Mouse (Mus musculus) kidney, postnatal 0 days (tissue): ENCODE data around the gene Dctd. TPM values are rescaled to one million over a fixed set of nuclear protein-coding genes. Genes with fewer than 3 reads are reported as not detected.

ENCODE experiments used
- ATAC-seq: fragments of 200-750 bp; cut with Nextera tagmentation; replicated peaks from 2 replicates; pipeline ENCODE4 v1.8.0; 2017; ENCODE audit warnings: low read depth, moderate number of reproducible peaks, moderate TSS enrichment, moderate library complexity; ENCODE audit not compliant: low FRiP score
- DNase-seq: peaks from one replicate; pipeline ENCODE4 v3.0.0-alpha.2; 2016; ENCODE audit warnings: low spot score
- H3K27ac ChIP-seq: fragments of 300-500 bp; sonication (generic); 2 replicates; pipeline ENCODE4 v1.5.1; 2014; ENCODE audit warnings: mild to moderate bottlenecking
- H3K27me3 ChIP-seq: fragments of 300-500 bp; sonication (generic); 2 replicates; pipeline ENCODE4 v1.6.1; 2014; ENCODE audit warnings: low read length, mixed read lengths; ENCODE audit not compliant: insufficient read depth
- H3K36me3 ChIP-seq: fragments of 300-500 bp; sonication (generic); 2 replicates; pipeline ENCODE4 v1.6.1; 2014; ENCODE audit warnings: low read length, mixed read lengths; ENCODE audit not compliant: insufficient read depth
- H3K4me1 ChIP-seq: fragments of 300-500 bp; sonication (generic); replicated peaks from 2 replicates; pipeline ENCODE4 v1.6.1; 2014; ENCODE audit warnings: antibody characterized with exemption, low read length, mixed read lengths; ENCODE audit not compliant: insufficient read depth
- H3K4me2 ChIP-seq: fragments of 300-500 bp; sonication (generic); 2 replicates; pipeline ENCODE4 v1.6.1; 2014; ENCODE audit warnings: mild to moderate bottlenecking, low read length, moderate library complexity, mixed read lengths
- H3K4me3 ChIP-seq: fragments of 300-500 bp; sonication (generic); replicated peaks from 2 replicates; pipeline ENCODE4 v1.5.1; 2014; ENCODE audit warnings: low read depth, low read length
- H3K9ac ChIP-seq: fragments of 300-500 bp; sonication (generic); 2 replicates; pipeline ENCODE4 v1.6.1; 2014; ENCODE audit warnings: low read depth, low read length
- H3K9me3 ChIP-seq: fragments of 300-500 bp; sonication (generic); replicated peaks from 2 replicates; pipeline ENCODE4 v1.6.1; 2016; ENCODE audit warnings: low read length, inconsistent platforms, mixed read lengths
- CTCF ChIP-seq: IDR thresholded peaks from 2 replicates; pipeline ENCODE4 v1.5.1; 2016; ENCODE audit warnings: antibody characterized with exemption, low read depth, mild to moderate bottlenecking, moderate library complexity
- WGBS: fragments of 180-500 bp; shearing (Covaris S2); extraction: QIAGEN DNeasy Blood & Tissue Kit; methylation state at CpG from one replicate; pipeline ENCODE4 v1.1.7; 2014; 5-methylcytosine and 5-hydroxymethylcytosine counted together
- polyA plus RNA-seq: library from polyadenylated mRNA; unstranded; fragments of >200 nt; fragmentation: Nextera tagmentation; extraction: Ambion mirVana; gene quantifications from 2 replicates; pipeline ENCODE4 v1.2.1, GENCODE M21; 2015

The Dctd gene
- polyA plus RNA-seq, 1 experiment from 2014 or later = 17.4 TPM

GRCm38 (mm10) chr8:48114591-48114990 is 15.7 kb downstream of the Dctd start:
- no peaks in the 10 kb centered on the region; the same call in 1 of the 2 replicates for H3K9me3 ChIP-seq
- H3K27ac ChIP-seq = no peak overlapping the region
- DNase-seq = peak; percentile 51
- H3K9ac ChIP-seq = no peak overlapping the region
- H3K4me2 ChIP-seq = no peak overlapping the region
- no peak for TF ChIP-seq CTCF
- no peaks in the 10 kb centered on the region for H3K27me3 ChIP-seq
- ATAC-seq = no peak
- no peak overlapping the region for H3K4me3 ChIP-seq
- 55% methylated on average over 6 of the region's 6 CpGs for WGBS
- 0 out of 2 replicates have a peak, but pooled peaks cover 5% of the 10 kb centered on the region for H3K4me1 ChIP-seq
- H3K36me3 ChIP-seq = peaks cover 6% of the 10 kb centered on the region; the same call in 1 of the 2 replicates

- Histone ChIP-seq H3K27ac (no peak overlapping the region), H3K9ac (no peak overlapping the region), H3K4me2 (no peak overlapping the region), H3K4me3 (no peak overlapping the region), H3K9me3 (no peaks in the 10 kb centered on the region; the same call in 1 of the 2 replicates), H3K36me3 (0 out of 2 replicates have a peak, but pooled peaks cover 3% of the 10 kb centered on the region), H3K4me1 (0 out of 2 replicates have a peak, but pooled peaks cover 3% of the 10 kb centered on the region), H3K27me3 (no peaks in the 10 kb centered on the region)
- TF ChIP-seq CTCF = no peak
- WGBS = 91% methylated on average over 1 of the region's 1 CpGs
- ATAC-seq = no peak
- no peak for DNase-seq
Measured at GRCm38 (mm10) chr8:48122991-48123390, 24.1 kb downstream of the Dctd start.

- Histone ChIP-seq H3K4me1 (0 out of 2 replicates have a peak, but pooled peaks cover 3% of the 10 kb centered on the region), H3K27me3 (no peaks in the 10 kb centered on the region), H3K9me3 (no peaks in the 10 kb centered on the region), H3K4me2 (no peak overlapping the region), H3K36me3 (0 out of 2 replicates have a peak, but pooled peaks cover 3% of the 10 kb centered on the region), H3K9ac (no peak overlapping the region), H3K27ac (no peak overlapping the region), H3K4me3 (no peak overlapping the region)
- DNase-seq (no peak), ATAC-seq (no peak)
- WGBS = 90% methylated on average over 8 of the region's 8 CpGs
- TF ChIP-seq CTCF = no peak
Measured at GRCm38 (mm10) chr8:48124857-48125256, 26.0 kb downstream of the Dctd start.

- DNase-seq (peak; percentile 62), ATAC-seq (peak; percentile 81)
- no peak overlapping the region for H3K9ac ChIP-seq
- 33% methylated on average over 13 of the region's 13 CpGs for WGBS
- no peak overlapping the region for H3K4me3 ChIP-seq
- peak overlapping the region; percentile 25 for H3K27ac ChIP-seq
- H3K36me3 ChIP-seq = no peaks in the 10 kb centered on the region
- 0 out of 2 replicates have a peak, but pooled peaks cover 7% of the 10 kb centered on the region for H3K4me1 ChIP-seq
- H3K9me3 ChIP-seq = no peaks in the 10 kb centered on the region
- TF ChIP-seq CTCF = no peak
- H3K4me2 ChIP-seq = no peak overlapping the region
- H3K27me3 ChIP-seq = no peaks in the 10 kb centered on the region
Measured at GRCm38 (mm10) chr8:48126954-48127353, 28.1 kb downstream of the Dctd start.

GRCm38 (mm10) chr8:48130266-48130665 is 31.4 kb downstream of the Dctd start:
- WGBS = 57% methylated on average over 8 of the region's 8 CpGs
- Histone ChIP-seq H3K27me3 (no peaks in the 10 kb centered on the region), H3K4me2 (no peak overlapping the region), H3K36me3 (no peaks in the 10 kb centered on the region), H3K9me3 (no peaks in the 10 kb centered on the region), H3K4me3 (no peak overlapping the region), H3K4me1 (0 out of 2 replicates have a peak, but pooled peaks cover 7% of the 10 kb centered on the region), H3K27ac (no peak overlapping the region), H3K9ac (no peak overlapping the region)
- DNase-seq = no peak
- no peak for ATAC-seq
- no peak for TF ChIP-seq CTCF

GRCm38 (mm10) chr8:48133321-48133720 is 34.4 kb downstream of the Dctd start:
- no peaks in the 10 kb centered on the region for H3K9me3 ChIP-seq
- H3K4me3 ChIP-seq = no peak overlapping the region
- WGBS = 74% methylated on average over 5 of the region's 5 CpGs
- no peaks in the 10 kb centered on the region for H3K36me3 ChIP-seq
- H3K27ac ChIP-seq = no peak overlapping the region
- H3K4me1 ChIP-seq = 0 out of 2 replicates have a peak, but pooled peaks cover 4% of the 10 kb centered on the region
- ATAC-seq (no peak), DNase-seq (no peak)
- no peak overlapping the region for H3K4me2 ChIP-seq
- no peak for TF ChIP-seq CTCF
- H3K27me3 ChIP-seq = no peaks in the 10 kb centered on the region
- H3K9ac ChIP-seq = no peak overlapping the region
